Mouse (Mus musculus) limb, embryonic 10.5 days (tissue): ENCODE measurements around the gene Man1c1. TPM values are rescaled to one million over a fixed set of nuclear protein-coding genes. Genes with fewer than 3 reads are reported as not detected.
A peak's percentile ranks its signal among the peaks of the same experiment; 100 is the strongest.

ENCODE experiments used
- DNase-seq: peaks from one replicate; pipeline ENCODE4 v3.0.0-alpha.2; 2017; ENCODE audit warnings: low spot score
- H3K27ac ChIP-seq: fragments of 300-500 bp; sonication (generic); 2 replicates; pipeline ENCODE4 v1.5.1; 2016; ENCODE audit warnings: mild to moderate bottlenecking
- H3K27me3 ChIP-seq: fragments of 300-500 bp; sonication (generic); 2 replicates; pipeline ENCODE4 v1.6.1; 2016; ENCODE audit warnings: low read depth, mild to moderate bottlenecking; ENCODE audit not compliant: poor library complexity, severe bottlenecking
- H3K36me3 ChIP-seq: fragments of 300-500 bp; sonication (generic); 2 replicates; pipeline ENCODE4 v1.6.1; 2016; ENCODE audit warnings: mild to moderate bottlenecking, moderate library complexity
- H3K4me1 ChIP-seq: fragments of 300-500 bp; sonication (generic); 2 replicates; pipeline ENCODE4 v1.6.1; 2016
- H3K4me3 ChIP-seq: fragments of 300-500 bp; sonication (generic); 2 replicates; pipeline ENCODE4 v1.5.1; 2016; ENCODE audit warnings: mild to moderate bottlenecking, moderate library complexity
- H3K9me3 ChIP-seq: fragments of 300-500 bp; sonication (generic); replicated peaks from 2 replicates; pipeline ENCODE4 v1.6.1; 2016; ENCODE audit warnings: mild to moderate bottlenecking
- WGBS: fragments of 180-500 bp; shearing (Covaris S2); methylation state at CpG from one replicate; pipeline ENCODE4 v1.1.7; 2016; 5-methylcytosine and 5-hydroxymethylcytosine counted together
- polyA plus RNA-seq: library from polyadenylated mRNA; unstranded; fragments of >200 nt; fragmentation: Nextera tagmentation; extraction: Ambion mirVana; gene quantifications from 2 replicates; pipeline ENCODE4 v1.2.1, GENCODE M21; 2016

Gene Man1c1
- polyA plus RNA-seq, 1 experiment from 2014 or later: 2.0 TPM

GRCm38 (mm10) chr4:134600777-134601176 is 103.3 kb downstream of the Man1c1 start:
- Histone ChIP-seq H3K4me3 (no peak overlapping the region), H3K9me3 (no peaks in the 10 kb centered on the region), H3K27me3 (no peaks in the 10 kb centered on the region), H3K27ac (no peak overlapping the region), H3K36me3 (no peaks in the 10 kb centered on the region), H3K4me1 (peaks cover 52% of the 10 kb centered on the region)
- DNase-seq: no peak
- 69% methylated on average over 7 of the region's 7 CpGs for WGBS

DNA sequence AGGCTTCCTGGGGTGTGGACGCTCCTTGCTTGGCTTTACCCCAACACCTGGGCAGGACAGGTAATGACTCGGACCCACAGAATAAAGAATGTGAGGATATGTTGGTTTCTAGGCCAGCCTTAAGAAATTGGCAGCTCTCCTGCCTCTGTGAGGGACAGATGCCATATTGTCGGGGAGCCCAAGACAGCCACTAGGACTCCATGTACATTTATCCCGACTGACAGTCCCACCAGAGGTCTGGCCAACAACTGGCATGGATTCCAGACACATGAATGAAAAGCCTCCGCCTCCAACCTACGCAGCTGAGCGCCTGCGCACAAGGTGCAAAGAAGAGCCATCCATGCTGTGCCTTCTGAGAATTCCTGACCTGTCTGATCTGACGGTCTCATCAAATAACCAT is 104.0 kb downstream of the Man1c1 start:
- no peak overlapping the region for H3K27ac ChIP-seq
- H3K4me3 ChIP-seq: no peak overlapping the region
- no peaks in the 10 kb centered on the region for H3K9me3 ChIP-seq
- WGBS: 92% methylated on average over 9 of the region's 9 CpGs
- no peak for DNase-seq
- peaks cover 53% of the 10 kb centered on the region for H3K4me1 ChIP-seq
- H3K36me3 ChIP-seq: no peaks in the 10 kb centered on the region
- H3K27me3 ChIP-seq: no peaks in the 10 kb centered on the region

GRCm38 (mm10) chr4:134596816-134597692 is 107.0 kb downstream of the Man1c1 start:
- Histone ChIP-seq H3K4me1 (peaks cover 40% of the 10 kb centered on the region), H3K27me3 (no peaks in the 10 kb centered on the region), H3K4me3 (no peak overlapping the region), H3K36me3 (no peaks in the 10 kb centered on the region), H3K27ac (0 out of 2 replicates have a peak overlapping the region, but pooled peaks have one; percentile 23), H3K9me3 (no peaks in the 10 kb centered on the region)
- no peak for DNase-seq
- WGBS: 76% methylated on average over 10 of the region's 10 CpGs

DNA sequence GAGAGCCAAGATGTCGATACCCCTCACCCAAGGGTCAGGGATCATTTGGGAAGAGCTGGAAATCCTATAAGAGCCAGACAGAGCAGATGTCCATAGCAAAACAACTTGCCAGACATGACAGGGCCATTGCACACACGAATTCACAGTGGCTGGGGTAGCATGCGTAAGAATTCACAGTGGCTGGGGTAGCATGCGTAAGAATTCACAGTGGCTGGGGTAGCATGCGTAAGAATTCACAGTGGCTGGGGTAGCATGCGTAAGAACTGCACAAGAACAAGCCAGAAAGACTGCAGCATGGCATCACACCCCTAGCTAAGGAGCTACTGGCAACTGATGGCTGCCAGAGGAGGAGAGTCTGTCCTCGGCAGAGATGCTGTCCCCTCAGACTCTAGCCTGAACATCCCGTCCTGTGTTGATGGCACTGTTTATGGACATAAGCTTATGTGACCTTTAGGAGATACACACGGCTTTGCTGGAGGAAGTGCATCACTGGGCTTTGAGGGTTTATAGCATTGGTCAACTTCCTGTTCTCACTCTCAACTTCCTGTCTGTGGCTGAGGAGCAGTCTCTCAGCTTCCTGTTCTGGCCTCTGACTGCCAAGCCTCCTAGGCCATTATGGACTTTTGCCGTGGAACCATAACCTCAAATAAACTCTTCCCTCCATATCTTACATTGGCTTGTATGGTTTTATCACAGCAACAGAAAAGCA is 109.2 kb downstream of the Man1c1 start:
- Histone ChIP-seq H3K9me3 (no peaks in the 10 kb centered on the region), H3K36me3 (no peaks in the 10 kb centered on the region), H3K27ac (no peak overlapping the region), H3K4me1 (peaks cover 30% of the 10 kb centered on the region), H3K4me3 (no peak overlapping the region), H3K27me3 (no peaks in the 10 kb centered on the region)
- 92% methylated on average over 10 of the region's 10 CpGs for WGBS
- no peak for DNase-seq

DNA sequence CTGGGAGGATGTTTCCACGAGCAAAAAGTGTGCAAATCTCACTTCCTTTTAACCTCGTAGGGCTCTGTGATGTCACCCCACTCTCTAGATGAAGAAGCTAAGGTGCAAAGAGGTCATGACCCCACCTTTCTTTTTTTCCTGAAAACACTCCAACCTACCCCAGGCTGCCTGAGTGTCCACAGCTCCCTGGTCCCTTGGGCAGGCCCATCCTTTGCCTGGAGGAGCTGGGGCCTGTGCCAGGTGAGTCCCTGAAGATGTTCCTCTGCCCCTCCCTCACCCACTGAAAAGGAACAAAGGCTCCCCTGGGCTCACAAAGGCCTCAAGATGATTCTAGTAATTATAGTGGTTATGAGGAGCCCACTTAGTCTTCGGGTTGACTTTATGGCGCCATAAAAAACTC is 111.6 kb downstream of the Man1c1 start:
- Histone ChIP-seq H3K27me3 (no peaks in the 10 kb centered on the region), H3K27ac (no peak overlapping the region), H3K4me1 (peaks cover 29% of the 10 kb centered on the region), H3K36me3 (no peaks in the 10 kb centered on the region), H3K4me3 (no peak overlapping the region), H3K9me3 (no peaks in the 10 kb centered on the region)
- 48% methylated on average over 4 of the region's 4 CpGs for WGBS
- DNase-seq: no peak

- Histone ChIP-seq H3K27me3 (no peaks in the 10 kb centered on the region), H3K4me1 (peaks cover 27% of the 10 kb centered on the region), H3K4me3 (no peak overlapping the region), H3K36me3 (no peaks in the 10 kb centered on the region), H3K9me3 (no peaks in the 10 kb centered on the region), H3K27ac (peak overlapping the region; percentile 42; the same call in 1 of the 2 replicates)
- 82% methylated on average over 11 of the region's 11 CpGs for WGBS
- no peak for DNase-seq
Measured at GRCm38 (mm10) chr4:134591506-134592061, 112.5 kb downstream of the Man1c1 start.

- Histone ChIP-seq H3K27me3 (no peaks in the 10 kb centered on the region), H3K4me3 (no peak overlapping the region), H3K36me3 (no peaks in the 10 kb centered on the region), H3K4me1 (peaks cover 27% of the 10 kb centered on the region), H3K9me3 (no peaks in the 10 kb centered on the region), H3K27ac (no peak overlapping the region)
- no peak for DNase-seq
- 79% methylated on average over 10 of the region's 10 CpGs for WGBS
Measured at GRCm38 (mm10) chr4:134590227-134590926, 113.7 kb downstream of the Man1c1 start.

DNA sequence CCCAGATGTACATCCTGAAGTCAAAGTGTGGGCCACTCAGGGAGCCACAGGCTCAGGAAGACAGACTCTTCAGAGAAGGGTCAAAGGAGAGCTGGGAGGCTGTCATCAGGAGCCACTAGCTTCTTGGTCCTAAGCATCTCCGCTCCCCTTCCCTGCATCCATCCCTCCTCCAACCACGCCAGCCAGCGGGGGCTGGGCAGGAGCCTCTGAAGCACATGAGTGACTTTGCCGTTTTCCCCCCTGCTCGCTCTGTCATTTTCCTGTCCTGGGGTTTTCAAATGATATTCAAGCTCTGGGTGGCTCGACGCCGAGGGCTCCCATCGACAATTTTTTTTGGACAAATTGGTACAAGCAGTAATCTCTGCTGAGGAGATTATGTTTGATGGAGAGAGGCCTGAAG is 114.3 kb downstream of the Man1c1 start:
- H3K4me3 ChIP-seq: no peak overlapping the region
- peak overlapping the region; percentile 19; the same call in 1 of the 2 replicates for H3K27ac ChIP-seq
- no peaks in the 10 kb centered on the region for H3K9me3 ChIP-seq
- 83% methylated on average over 9 of the region's 9 CpGs for WGBS
- H3K27me3 ChIP-seq: no peaks in the 10 kb centered on the region
- H3K36me3 ChIP-seq: no peaks in the 10 kb centered on the region
- H3K4me1 ChIP-seq: peaks cover 24% of the 10 kb centered on the region
- DNase-seq: no peak

- Histone ChIP-seq H3K4me1 (peaks cover 24% of the 10 kb centered on the region), H3K36me3 (no peaks in the 10 kb centered on the region), H3K4me3 (no peak overlapping the region), H3K9me3 (no peaks in the 10 kb centered on the region), H3K27ac (no peak overlapping the region), H3K27me3 (no peaks in the 10 kb centered on the region)
- no peak for DNase-seq
- 91% methylated on average over 5 of the region's 5 CpGs for WGBS
Measured at GRCm38 (mm10) chr4:134588951-134589350, 115.1 kb downstream of the Man1c1 start.

- Histone ChIP-seq H3K4me1 (peaks cover 24% of the 10 kb centered on the region), H3K9me3 (no peaks in the 10 kb centered on the region), H3K27me3 (no peaks in the 10 kb centered on the region), H3K4me3 (no peak overlapping the region), H3K36me3 (no peaks in the 10 kb centered on the region), H3K27ac (no peak overlapping the region)
- no peak for DNase-seq
- WGBS: 89% methylated on average over 9 of the region's 9 CpGs
Measured at GRCm38 (mm10) chr4:134588287-134588686, 115.8 kb downstream of the Man1c1 start.

DNA sequence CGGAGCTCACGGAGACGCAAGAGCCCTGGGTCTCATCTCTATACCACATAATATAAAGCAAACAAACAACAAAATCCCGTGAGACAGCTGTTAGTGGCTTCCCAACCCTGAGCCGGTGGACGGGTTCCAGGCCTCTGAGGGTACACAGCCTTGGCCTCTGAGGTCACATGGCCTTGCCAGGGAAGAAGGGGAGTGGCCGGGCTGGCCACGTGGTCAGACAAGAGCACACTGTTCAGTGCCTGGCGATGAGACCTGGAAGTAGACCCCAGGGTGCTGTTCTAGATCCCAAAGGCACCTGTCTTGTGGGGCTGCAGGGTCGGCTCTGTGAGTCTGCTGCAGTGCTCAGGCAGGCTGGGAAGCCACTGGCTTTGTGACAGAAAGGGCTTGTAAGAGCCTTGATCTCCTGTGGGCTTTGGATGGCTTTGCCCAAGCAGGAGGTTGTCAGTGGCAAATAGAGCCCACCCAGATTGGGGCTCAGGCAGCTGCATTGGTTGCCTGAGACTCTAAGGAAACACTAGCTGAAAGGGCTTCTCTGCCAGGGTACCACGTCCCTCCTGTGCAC is 116.4 kb downstream of the Man1c1 start:
- DNase-seq: no peak
- Histone ChIP-seq H3K9me3 (no peaks in the 10 kb centered on the region), H3K27ac (no peak overlapping the region), H3K4me3 (no peak overlapping the region), H3K4me1 (peaks cover 22% of the 10 kb centered on the region), H3K36me3 (no peaks in the 10 kb centered on the region), H3K27me3 (no peaks in the 10 kb centered on the region)
- WGBS: 71% methylated on average over 11 of the region's 11 CpGs

DNA sequence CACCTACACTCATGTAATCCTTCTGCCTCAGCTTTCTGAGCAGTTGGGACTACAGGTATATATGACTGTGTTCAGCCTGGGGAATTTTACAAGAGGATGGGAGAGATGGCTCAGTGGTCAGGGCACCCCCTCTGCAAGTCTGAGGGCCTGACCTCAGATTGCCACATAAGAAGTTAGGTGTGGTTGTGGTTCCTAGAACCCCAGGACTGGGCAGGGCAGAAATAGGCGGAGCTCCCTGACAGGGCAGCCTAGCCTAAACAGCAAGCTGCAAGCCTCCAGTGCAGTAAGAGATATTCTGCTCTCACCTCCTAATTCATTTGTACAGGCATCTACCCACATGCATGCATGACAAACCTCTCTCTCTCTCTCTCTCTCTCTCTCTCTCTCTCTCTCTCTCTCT is 117.5 kb downstream of the Man1c1 start:
- Histone ChIP-seq H3K4me1 (peaks cover 14% of the 10 kb centered on the region), H3K27ac (no peak overlapping the region), H3K9me3 (no peaks in the 10 kb centered on the region), H3K4me3 (no peak overlapping the region), H3K27me3 (no peaks in the 10 kb centered on the region), H3K36me3 (no peaks in the 10 kb centered on the region)
- 91% methylated on average over 1 of the region's 1 CpGs for WGBS
- DNase-seq: no peak
